Mouse (Mus musculus) adrenal gland (tissue): ENCODE measurements around the gene Pbx2.

Source experiments
- intact Hi-C: fragments of 180-260 bp; cut with DNase I; formaldehyde crosslinking; loops from one replicate; pipeline ENCODE4 v1.15.1; 2025

Gene Pbx2

DNA sequence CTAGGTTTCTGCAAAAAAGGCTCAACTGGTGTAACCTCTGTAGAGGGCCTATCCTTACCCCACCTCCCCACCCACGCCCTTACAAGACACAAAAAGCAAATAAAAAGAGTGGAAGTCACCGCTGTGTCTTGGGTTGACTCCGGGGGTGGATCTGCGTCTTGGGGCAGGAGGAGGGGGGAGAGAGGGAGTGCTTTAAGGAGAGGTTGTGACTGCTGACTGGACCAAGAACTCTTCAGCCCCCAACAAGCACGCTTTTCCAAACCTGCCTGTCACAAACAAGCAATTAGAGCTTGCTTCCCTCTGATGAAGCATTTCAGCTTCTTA lies 37.5 kb downstream of the Pbx2 start:
- intact Hi-C loops = no loop called here

DNA sequence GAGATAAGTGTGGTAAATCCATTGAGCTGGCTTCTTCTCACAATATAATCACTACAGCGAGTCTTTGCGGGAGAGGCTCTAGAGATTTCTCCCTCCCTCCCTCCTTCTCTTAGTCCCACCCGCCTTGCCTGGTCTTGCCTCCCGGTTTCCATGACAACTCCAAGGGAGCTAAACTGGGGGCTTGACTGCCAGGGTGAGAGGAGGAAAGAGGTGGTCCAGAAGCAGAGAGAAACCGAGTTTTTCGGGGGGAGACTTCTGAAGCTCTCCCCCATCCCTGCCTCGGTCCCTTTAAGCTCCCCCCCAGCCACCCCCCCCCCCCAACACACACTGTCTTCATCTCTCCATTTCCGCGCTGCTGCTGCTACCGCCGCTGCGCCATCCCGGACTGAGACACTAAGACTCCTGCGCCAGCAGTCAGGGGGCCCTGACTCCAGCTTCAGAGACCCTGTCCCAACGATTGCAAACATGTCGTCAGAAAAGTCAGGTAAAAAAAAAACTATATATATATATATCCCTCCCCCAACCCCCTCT lies 38.2 kb downstream of the Pbx2 start, which contains the start of gene Prrt1:
Gene Prrt1, plus strand, starts transcription at position 313 of the 531 bp plus-strand sequence.
- intact Hi-C loops = no loop called here

DNA sequence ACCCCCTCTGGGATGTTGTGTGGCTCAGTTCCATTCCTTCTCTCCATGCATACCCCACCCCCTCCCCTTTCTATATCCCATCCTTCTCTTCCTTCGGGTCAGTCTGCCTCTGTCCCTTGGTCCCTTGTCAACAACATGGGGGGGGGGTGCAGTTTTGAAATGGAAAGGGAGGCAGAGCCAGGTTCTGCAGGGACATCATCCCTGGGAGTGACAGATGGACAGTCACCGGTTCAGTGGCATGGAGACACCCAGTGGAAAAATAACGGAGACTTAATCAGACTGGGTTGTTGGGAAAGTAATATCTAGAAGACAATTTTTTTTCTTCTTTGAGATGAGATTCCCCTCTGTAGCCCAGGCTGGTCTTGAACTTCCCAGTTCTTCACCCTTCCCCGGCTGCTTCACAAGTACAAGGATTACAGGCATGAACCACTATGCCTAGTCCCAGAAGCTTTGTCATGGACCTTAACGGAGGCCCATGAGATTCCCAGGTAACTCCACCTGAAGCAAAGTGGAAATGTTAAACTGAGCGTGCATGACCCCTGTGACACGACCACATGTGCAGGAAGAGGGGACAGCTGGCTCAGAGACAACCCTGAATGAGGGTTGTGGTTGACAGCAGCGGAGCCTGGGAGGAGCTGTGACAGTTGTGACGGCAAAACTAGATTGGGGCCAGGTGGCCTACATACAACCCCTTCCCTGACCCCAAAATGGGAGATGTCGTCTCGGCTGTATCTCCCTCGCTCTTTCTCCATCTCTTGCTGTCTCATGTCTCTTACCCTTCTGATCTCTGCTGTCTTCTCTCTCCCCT lies 38.9 kb downstream of the Pbx2 start:
- intact Hi-C loops = no loop called here

DNA sequence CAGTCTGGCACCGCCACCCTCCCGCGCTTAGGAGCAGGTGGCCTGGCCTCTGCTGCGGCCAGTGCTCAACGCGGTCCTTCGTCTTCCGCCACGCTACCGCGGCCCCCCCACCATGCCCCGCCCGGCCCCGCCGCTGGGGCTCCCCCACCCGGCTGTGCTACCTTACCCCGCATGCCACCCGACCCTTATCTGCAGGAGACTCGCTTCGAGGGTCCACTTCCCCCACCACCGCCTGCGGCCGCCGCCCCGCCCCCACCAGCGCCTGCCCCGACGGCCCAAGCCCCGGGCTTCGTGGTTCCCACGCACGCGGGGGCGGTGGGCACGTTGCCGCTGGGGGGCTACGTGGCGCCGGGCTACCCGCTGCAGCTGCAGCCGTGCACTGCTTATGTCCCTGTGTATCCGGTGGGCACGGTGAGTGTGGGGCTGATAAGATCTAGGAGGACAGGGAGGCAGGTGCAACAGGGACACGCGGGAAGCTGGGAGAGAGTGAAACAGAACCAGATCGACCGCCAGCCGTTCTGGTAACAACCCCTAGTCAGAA lies 39.8 kb downstream of the Pbx2 start:
- intact Hi-C loops = no loop called here

DNA sequence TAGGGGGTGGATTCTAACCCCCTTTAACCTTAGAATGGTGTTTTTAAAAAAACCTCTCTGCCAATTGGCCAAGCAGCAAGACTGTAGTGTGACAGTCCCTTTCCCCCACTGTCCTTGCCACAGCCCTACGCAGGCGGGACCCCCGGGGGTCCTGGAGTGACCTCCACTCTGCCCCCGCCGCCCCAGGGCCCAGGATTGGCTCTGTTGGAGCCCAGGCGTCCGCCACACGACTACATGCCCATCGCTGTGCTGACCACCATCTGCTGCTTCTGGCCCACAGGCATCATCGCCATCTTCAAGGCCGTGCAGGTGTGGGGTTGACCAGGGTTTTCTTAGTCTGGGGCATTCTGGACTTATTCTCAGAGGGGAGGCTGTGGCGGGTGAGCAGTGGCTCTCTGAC lies 40.6 kb downstream of the Pbx2 start:
- intact Hi-C loops = no loop called here

DNA sequence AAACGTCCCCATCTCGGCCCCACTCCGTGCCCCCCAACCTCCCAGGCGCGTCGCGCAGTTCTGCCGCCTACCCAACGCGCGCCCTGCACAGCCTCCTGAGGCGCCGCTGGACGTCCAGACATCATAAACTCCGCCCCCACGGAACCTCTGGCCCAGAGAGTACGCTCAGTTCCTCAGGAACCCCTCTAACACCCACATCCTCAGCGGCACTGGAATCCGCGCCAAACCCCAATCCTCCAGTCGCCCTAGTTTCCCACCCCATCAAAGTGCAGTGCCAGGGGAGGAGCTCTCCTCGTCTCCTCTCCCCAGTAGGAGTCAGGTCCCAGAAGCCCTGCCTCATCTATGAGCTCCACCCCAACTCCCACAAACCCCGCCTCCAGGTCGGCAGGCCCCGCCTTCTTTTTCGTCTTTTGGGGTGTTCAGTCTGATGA lies 41.2 kb downstream of the Pbx2 start:
- intact Hi-C loops = no loop called here

DNA sequence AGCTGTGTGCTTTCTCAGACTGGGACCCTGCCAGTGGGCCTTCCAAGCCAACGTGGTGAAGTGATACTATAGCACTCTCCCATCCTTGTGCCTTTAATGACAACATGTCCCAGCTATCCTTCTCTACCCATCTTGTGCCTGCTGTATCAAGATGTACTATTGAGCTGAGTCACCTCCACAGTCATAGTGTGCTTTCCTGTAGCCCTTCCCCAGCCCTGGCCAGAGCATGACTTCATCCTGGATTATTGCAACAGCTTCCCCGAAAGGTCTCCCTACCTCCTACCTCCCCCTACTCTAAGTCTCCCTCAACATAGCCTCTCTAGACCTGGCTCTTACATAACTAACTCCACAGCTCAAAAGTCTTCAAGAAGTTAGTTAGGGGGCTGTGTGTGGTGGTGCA lies 44.6 kb downstream of the Pbx2 start:
- intact Hi-C loops = no loop called here

DNA sequence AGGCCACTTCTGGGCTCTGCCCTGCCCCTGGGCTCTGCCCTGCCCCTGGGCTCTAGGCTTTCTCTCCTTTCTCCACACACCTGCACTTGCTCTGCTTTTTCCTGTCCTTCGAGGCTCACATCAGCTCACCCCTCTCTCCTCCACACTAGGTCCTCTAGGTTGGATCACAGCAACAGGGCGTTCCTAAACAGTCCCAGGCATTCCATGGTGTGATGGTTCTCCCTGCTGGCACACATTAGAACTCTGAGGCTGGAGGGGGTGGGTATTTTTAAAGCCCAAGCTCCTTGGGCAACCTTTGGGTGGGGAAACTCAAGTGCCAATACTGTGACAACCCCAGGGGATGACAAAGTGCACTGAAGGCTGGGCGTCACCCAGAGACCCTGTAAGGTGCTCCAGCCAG lies 46.4 kb downstream of the Pbx2 start:
- intact Hi-C loops = no loop called here

DNA sequence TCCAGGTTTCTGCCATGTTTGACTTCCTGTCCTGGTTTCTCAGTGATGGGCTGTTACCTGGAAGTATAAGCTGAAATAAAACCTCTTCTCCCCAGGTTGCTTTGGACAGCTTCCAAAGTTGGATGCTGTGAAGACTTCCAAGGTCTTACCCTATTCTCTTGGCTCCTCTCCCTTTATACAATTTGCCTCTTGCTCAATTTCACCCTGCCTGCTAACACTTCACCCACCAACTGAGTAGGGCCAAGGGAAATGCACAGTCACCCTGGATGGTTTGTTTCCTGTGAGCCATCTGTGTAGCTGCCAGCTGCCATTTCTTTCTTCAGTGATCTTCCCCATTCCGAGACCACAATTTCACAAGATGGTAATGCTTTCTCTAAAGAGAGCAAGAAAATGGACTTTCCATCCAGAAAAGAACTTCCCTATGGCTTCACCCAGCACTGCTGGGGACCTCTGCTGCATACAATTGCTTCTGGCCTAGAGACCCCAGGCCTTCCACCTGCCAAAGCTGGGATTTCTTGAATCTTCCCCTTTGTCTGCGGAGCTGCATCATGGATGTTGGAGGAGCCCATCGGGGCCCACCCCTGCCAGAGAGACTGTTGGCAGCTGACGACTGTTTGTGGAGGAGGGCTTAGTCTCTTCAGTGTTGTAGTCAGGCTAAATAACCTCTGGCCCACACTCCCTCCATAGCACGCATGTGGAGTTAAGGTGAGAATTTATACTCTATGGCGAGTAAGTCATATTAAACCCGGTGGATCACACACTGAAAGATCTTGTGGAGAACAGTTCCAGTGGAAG lies 48.6 kb downstream of the Pbx2 start:
- intact Hi-C loops = no loop called here

DNA sequence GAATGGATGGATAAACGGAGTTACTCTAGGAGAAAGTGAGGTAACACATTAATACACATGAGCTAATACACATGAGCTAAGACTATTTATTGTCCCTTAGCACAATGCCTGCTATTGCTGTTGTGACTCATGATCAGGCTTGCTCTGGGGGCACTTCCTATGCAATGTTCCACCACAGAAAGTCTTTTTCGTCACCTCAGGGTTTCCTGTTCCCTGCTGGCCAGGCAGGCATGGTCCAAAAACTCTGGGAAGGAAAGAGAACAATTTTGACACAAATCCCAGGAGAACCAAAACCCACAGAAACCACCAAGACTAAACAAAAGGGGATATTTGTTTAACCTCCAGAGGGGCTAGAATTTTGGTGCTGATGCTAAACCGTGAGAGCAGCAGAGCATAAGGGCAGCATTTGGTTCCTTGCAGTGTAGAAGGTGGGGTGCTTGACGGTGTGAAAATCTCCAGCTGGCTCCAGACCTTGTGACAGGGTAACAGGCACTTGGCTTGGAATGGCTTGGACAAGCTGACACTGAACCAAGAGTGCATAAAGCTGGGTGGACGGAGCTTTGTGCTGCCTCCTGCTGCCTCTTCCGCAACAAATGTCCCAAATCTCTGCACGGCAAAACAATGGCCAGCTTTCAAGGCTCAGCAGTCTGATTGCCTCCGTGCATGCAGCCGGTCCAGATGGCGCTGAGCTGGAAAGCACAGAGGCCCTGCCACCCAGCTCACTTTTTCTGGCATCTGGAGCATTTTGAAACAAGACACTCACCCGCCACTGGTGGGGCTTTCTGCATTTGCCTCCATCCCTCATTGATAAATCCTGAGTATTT lies 49.9 kb downstream of the Pbx2 start:
- intact Hi-C loops = no loop called here

DNA sequence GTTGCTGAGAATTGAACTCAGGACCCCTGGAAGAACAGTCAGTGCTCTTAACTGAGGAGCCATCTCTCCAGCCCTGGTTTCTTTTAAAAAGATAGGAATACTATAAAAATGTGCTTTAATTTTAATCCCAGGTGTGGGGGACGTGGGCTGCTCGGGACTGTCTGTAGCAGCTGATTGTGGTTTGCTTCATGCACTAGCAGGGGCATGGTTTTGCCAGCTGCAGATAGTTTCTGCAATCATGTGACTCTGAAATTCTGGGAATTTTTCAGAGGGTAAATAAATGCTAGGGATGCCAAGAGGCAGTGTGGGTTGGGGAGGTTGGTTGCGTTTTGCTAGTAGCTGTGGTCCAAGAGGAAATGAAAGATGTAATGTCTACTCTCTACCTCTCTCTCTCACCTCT lies 50.9 kb downstream of the Pbx2 start:
- intact Hi-C loops = no loop called here

DNA sequence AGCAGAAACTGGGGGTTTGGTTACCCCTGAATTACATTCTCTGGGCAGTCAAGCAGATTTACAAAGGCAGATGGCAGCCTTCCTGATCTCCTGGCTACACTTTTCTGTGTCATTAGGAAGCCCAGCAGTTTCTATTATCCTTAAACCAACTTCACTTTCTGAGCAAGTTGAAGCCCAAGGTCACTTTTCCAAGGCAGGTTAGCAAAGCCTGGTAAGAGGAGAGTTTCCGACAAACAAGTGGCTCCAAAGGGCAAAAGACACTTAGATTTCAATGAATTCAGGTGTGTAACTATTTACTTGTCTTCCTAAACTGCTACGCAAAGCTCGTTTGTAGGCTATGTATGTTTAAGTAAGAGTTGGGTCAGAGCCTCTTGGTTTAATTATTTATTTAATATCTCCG lies 52.3 kb downstream of the Pbx2 start:
- intact Hi-C loops = no loop called here

DNA sequence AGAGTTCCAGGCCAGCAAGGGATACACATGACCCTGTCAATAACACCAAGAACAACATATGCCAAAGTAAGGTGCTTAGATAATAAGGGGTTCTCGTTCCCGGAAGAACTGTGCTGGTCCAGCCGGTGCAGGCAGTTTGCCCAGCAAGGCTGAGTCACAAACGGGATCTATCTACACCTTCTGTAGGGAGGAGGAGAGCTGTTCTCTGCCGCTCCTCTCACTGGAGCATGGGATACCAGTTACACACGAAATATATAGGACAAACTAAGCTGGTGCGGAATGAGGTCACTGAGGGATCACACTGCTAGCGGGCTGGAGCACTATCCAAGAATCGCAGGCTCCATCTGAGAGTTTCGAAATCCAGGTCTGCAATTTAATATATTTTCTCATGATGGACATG lies 52.9 kb downstream of the Pbx2 start:
- intact Hi-C loops = no loop called here

DNA sequence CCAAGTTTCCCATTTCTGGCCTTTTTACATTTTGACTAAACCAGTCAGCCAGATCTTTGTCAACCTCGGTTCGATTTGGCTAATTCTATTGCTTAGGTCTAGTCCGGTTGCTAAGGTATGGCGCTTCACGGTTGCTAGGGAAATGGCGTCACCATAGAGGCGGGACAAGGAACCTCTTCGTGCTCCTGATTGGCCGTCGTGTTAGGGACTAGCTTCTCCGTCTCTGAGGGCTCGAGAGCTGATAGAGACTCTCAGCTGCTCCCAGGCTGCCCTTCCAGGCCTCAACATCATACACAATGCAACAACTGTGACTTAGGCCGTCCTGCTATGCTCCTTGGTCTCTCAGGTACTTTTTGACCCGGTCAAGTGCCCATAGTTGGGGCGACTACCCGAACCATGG lies 53.5 kb downstream of the Pbx2 start, which contains the start of gene Fkbpl:
Gene Fkbpl, plus strand, starts transcription at position 157 of the 400 bp plus-strand sequence.
- intact Hi-C loops = no loop called here

DNA sequence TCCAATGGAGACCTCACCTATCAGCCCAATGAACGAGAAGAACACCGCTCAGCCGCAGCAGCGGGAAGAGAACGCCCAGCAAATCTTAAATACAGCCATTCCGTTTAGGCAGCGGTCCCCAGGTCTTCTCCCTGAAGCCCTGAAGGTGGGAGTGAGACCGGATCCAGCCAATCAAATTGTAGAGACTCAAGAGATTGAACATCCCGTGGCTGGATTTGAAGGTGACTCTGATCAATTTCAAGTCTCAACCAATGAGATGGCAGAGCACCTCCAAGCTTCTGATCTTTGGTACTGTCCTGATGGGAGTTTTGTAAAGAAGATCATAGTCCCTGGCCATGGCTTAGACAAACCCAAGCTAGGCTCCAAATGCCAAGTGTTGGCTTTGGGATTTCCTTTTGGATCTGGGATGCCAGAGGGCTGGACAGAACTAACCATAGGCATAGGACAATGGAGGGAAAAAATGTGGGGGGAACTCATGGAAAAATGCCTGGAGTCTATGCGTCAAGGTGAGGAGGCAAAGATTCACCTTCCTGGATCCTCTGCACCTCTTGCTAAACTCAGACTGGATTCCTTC lies 54.3 kb downstream of the Pbx2 start:
- intact Hi-C loops = no loop called here

DNA sequence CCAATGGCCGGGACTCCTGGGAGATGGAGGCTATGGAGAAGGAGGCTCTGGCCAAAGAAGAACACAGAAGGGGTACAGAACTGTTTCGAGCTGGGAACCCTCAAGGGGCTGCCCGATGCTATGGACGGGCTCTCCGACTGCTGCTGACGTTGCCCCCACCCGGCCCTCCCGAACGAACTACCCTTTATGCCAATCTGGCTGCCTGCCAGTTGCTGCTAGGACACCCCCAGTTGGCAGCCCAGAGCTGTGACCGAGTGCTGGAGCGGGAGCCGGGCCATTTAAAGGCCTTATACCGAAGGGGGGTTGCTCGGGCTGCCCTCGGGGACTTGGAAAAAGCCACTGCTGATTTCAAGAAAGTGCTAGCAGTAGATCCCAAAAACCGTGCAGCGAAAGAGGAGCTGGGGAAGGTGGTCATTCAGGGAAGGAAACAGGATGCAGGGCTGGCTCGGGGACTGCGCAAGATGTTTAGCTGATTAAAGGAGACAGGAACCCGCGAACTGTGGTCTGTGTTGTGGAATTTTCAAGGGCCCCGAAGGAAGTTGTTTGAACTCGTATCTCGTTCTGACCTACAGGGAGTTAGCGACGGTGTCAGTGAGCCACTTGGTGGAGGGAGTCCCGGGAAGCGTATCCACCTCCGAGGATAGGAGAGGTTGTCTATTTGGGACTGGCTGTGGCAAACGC lies 54.9 kb downstream of the Pbx2 start:
- intact Hi-C loops = no loop called here
